Mouse (Mus musculus) brain, embryonic 14.5 days (tissue): ENCODE measurements at regions not wholly inside any gene's neighbourhood (a gene's known extent, or its start where the extent isn't known, plus 50 kb on each side); places are given as distances from the start of the nearest gene placed in this dataset.

Source experiments
- DNase-seq: peaks from one replicate; pipeline ENCODE4 v3.0.0-alpha.2; 2011; ENCODE audit warnings: low read depth
- CTCF ChIP-seq: fragments of 200-500 bp; IDR thresholded peaks from 2 replicates; pipeline ENCODE4 v1.5.1; 2012; ENCODE audit warnings: inconsistent platforms, mild to moderate bottlenecking, moderate library complexity, borderline replicate concordance; ENCODE audit not compliant: insufficient read depth, insufficient read length; ENCODE audit errors: extremely low read depth
- POLR2A ChIP-seq: fragments of 200-500 bp; IDR thresholded peaks from 2 replicates; pipeline ENCODE4 v1.6.1; 2012; ENCODE audit warnings: mild to moderate bottlenecking, inconsistent platforms, borderline replicate concordance; ENCODE audit not compliant: poor library complexity, insufficient read depth, insufficient read length, severe bottlenecking; ENCODE audit errors: extremely low read depth

- DNase-seq = peak; percentile 58
- no peak for TF ChIP-seq POLR2A
- peak; percentile 58; the same call in 1 of the 2 replicates for TF ChIP-seq CTCF
These were observed 176.4 kb upstream of the Tbc1d2b start for GRCm38 (mm10) chr9:90446957-90447356.

- DNase-seq = no peak
- TF ChIP-seq CTCF (no peak), POLR2A (no peak)
These were observed 164.3 kb upstream of the Tbc1d2b start for GRCm38 (mm10) chr9:90434902-90435301.

- TF ChIP-seq CTCF = no peak
- TF ChIP-seq POLR2A = no peak
These were observed 160.3 kb upstream of the Tbc1d2b start for GRCm38 (mm10) chr9:90430898-90431297.

DNA sequence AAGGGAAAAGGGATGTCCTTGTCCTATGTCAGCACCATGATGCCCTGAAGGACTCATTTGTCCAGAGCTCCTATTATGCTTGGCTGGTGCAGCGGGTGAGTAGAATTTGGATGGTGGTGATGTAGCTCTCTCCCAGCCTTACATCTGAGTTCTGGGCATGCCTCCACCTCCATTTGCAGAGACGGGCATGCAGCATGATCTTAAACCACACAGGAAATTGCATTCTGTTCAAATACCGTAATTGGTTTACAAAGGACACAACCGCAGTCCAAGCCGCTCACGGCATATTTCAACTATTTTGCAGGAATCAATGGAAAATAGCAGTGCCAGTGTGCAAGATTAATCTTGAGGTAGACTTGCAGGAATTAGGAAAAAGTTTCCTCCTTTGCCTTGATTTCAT lies 151.1 kb upstream of the Tbc1d2b start:
- no peak for TF ChIP-seq CTCF
- TF ChIP-seq POLR2A = no peak

More at GRCm38 (mm10) chr9:90430898-90431297, 160.3 kb upstream of the Tbc1d2b start:
- DNase-seq = no peak

GRCm38 (mm10) chr9:90419762-90420541 lies 149.3 kb upstream of the Tbc1d2b start:
- DNase-seq = no peak
- TF ChIP-seq POLR2A (no peak), CTCF (no peak)

More for the DNA sequence above, 151.1 kb upstream of the Tbc1d2b start:
- DNase-seq = no peak

DNA sequence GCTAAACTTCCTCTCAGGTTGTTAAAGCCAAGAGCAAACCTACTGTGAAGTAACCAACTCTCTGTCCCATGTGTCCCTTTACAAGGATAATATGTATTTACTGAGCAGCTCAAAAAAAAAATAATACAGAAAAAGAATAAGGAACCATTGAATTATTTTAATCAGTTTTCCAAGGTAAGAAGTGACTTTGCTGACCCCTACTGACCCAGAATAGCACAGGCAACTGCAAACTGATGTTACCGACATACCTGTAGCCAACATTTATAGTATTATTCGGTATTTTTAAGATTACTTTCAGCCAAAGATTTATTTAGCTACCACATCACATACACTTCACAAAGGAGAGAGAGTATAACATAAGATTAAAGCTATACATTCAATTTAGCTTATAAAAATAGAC lies 138.2 kb upstream of the Tbc1d2b start:
- DNase-seq = no peak
- TF ChIP-seq POLR2A (no peak), CTCF (no peak)

DNA sequence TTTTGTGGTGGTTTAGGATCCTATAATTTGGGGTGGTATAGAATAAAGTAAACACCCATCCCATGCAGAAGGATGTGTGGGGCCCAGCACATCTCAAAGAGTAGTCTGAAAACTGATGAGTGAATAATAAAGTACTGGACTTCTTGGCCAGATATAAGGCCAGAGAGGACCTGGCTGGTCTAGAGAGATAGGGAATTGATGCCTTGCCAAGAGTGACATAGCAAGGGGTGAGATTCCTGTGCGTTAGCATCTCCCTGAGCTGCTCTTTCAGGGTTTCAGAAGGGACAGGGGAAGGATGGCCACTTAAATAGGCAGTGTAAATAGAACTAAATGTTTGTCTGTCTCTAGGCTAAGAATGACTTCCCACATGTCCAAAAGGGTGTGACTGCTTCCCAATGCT lies 137.0 kb upstream of the Tbc1d2b start:
- TF ChIP-seq CTCF = no peak
- TF ChIP-seq POLR2A = no peak
- DNase-seq = no peak

DNA sequence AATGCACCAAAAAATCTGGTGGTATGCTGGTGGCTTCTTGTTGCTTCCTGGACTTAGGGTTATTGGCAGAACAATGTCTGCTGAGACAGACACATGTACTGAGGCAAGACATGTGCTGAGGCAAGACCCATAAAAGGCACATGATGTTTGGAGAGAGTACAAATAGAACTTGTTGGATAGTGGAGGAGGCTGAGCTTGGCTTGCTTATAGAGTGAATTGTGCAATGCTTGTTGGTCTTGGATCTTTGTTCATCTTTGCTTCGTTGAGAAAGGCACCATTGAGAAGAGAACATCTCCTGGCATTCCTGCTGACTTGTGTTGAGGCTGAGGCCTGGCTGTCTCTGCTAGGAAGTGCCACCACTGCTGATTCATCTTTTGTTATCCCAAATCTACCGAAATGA lies 117.8 kb upstream of the Tbc1d2b start:
- TF ChIP-seq CTCF = no peak
- TF ChIP-seq POLR2A = no peak
- DNase-seq = no peak

DNA sequence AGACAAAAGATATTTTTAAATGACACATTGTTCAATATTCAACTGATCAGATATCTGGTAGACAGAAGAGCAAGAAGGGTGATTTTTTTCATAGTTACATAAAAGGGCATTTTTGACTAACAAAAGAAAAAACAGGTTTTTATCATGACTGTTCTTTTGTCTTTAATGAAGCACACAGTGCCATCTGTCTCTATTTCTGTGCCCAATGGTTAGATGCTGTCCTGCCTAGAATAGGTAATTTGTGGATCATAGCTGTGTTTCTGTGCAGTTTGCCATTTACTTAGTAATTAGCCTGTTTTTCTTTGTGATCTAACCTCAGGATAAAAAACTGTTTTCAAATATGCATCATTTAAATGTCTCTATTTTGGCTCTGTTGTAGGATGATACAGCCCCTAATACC lies 114.4 kb upstream of the Tbc1d2b start:
- TF ChIP-seq CTCF (no peak), POLR2A (no peak)

GRCm38 (mm10) chr9:90380099-90380498 lies 109.5 kb upstream of the Tbc1d2b start:
- no peak for DNase-seq
- no peak for TF ChIP-seq POLR2A
- TF ChIP-seq CTCF = no peak

More for the DNA sequence above, 114.4 kb upstream of the Tbc1d2b start:
- peak; percentile 28 for DNase-seq

DNA sequence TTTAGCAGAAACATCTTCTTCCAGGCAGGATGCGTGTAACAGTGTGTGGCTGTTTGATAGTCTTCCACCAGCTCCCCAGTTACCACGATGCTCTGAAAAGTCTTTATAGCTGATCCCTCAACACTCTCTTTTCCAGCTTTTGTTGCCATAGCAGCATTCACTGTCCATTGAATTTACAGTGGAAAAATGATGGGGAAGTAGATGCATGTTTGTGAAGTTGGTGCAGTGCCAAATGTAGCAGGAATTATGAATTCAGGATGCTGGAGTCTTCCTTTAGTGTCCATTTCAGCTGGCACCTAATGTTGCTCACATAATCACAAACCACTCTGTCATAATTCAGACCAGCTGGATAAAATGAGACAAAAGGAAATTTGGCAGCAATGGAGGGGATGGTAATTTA lies 99.0 kb upstream of the Tbc1d2b start:
- TF ChIP-seq CTCF = no peak
- no peak for TF ChIP-seq POLR2A
- peak; percentile 80 for DNase-seq

DNA sequence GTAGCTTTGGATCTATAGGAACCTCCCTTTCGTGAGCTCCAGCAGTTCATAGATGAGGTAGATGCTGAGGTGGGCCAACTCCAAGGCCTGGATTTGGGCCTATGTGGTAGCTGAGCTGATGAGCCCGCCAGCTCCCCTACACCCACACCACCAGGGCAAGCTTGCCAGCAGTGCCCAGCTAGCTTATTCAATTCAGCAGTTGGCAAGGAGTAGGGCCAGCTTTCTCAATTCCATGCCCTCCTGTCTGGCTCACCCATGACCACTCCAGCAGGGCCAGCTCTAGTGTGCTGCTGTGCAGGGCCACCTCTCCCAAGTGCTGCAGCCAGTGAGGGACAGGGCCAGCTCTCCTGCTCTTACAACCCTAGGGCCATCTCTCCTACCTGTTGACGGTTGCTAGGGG lies 97.1 kb upstream of the Tbc1d2b start:
- DNase-seq = peak; percentile 3
- TF ChIP-seq POLR2A (no peak), CTCF (no peak)
